Mouse (Mus musculus): ENCODE results near the gene Slc4a5. TPM values are rescaled to one million over a fixed set of nuclear protein-coding genes. Genes with fewer than 3 reads are reported as not detected.
A peak's percentile ranks its signal among the peaks of the same experiment; 100 is the strongest.

Slc4a5 gene
- total RNA-seq (2021): not detected
- long read RNA-seq, experiment 1: 0 reads
- long read RNA-seq, experiment 2: 0 reads

GRCm38 (mm10) chr6:83219814-83220213 is at the start of gene Slc4a5:
Slc4a5 (plus strand) TSS chr6:83219828.
- DNase-seq (ENCODE audit: low spot score): no peak

- DNase-seq (ENCODE audit: low spot score): no peak
Observed at GRCm38 (mm10) chr6:83169872-83170271, 49.8 kb upstream of the Slc4a5 start.

GRCm38 (mm10) chr6:83171063-83171462 is 48.6 kb upstream of the Slc4a5 start:
- no peak for DNase-seq (ENCODE audit: low spot score)

- DNase-seq (ENCODE audit: low spot score): no peak
Observed at GRCm38 (mm10) chr6:83172240-83172920, 47.2 kb upstream of the Slc4a5 start.

- DNase-seq (ENCODE audit: low spot score): peak; percentile 74
Observed at GRCm38 (mm10) chr6:83175996-83176395, 43.6 kb upstream of the Slc4a5 start.

GRCm38 (mm10) chr6:83179390-83180117 is 40.1 kb upstream of the Slc4a5 start:
- no peak for DNase-seq (ENCODE audit: low spot score)

GRCm38 (mm10) chr6:83180605-83181004 is 39.0 kb upstream of the Slc4a5 start:
- no peak for DNase-seq (ENCODE audit: low spot score)

- no peak for DNase-seq (ENCODE audit: low spot score)
Observed at GRCm38 (mm10) chr6:83184858-83185435, 34.7 kb upstream of the Slc4a5 start.

- peak; percentile 31 for DNase-seq (ENCODE audit: low spot score)
Observed at GRCm38 (mm10) chr6:83185895-83186861, 33.5 kb upstream of the Slc4a5 start.

- no peak for DNase-seq (ENCODE audit: low spot score)
Observed at GRCm38 (mm10) chr6:83186946-83187345, 32.7 kb upstream of the Slc4a5 start.

GRCm38 (mm10) chr6:83193571-83193970 is 26.1 kb upstream of the Slc4a5 start:
- no peak for DNase-seq (ENCODE audit: low spot score)

- no peak for DNase-seq (ENCODE audit: low spot score)
Observed at GRCm38 (mm10) chr6:83197345-83198004, 22.2 kb upstream of the Slc4a5 start.

- DNase-seq (ENCODE audit: low spot score): no peak
Observed at GRCm38 (mm10) chr6:83203320-83203719, 16.3 kb upstream of the Slc4a5 start.

- no peak for DNase-seq (ENCODE audit: low spot score)
Observed at GRCm38 (mm10) chr6:83205851-83206250, 13.8 kb upstream of the Slc4a5 start.

- DNase-seq (ENCODE audit: low spot score): no peak
Observed at GRCm38 (mm10) chr6:83206321-83206720, 13.3 kb upstream of the Slc4a5 start.

- DNase-seq (ENCODE audit: low spot score): no peak
Observed at GRCm38 (mm10) chr6:83207361-83208049, 12.1 kb upstream of the Slc4a5 start.

GRCm38 (mm10) chr6:83208050-83208400 is 11.6 kb upstream of the Slc4a5 start:
- DNase-seq (ENCODE audit: low spot score): no peak

- DNase-seq (ENCODE audit: low spot score): no peak
Observed at GRCm38 (mm10) chr6:83210495-83210894, 9.1 kb upstream of the Slc4a5 start.

- DNase-seq (ENCODE audit: low spot score): no peak
Observed at GRCm38 (mm10) chr6:83211526-83211925, 8.1 kb upstream of the Slc4a5 start.

- peak; percentile 45 for DNase-seq (ENCODE audit: low spot score)
Observed at GRCm38 (mm10) chr6:83215002-83215666, 4.5 kb upstream of the Slc4a5 start.
